Mouse (Mus musculus): ENCODE data around the gene Zfyve1. TPM values are rescaled to one million over a fixed set of nuclear protein-coding genes. Genes with fewer than 3 reads are reported as not detected.

Zfyve1 gene
- 10 to 100 TPM; 28.9 to 31.9 TPM for total RNA-seq (2023)

DNA sequence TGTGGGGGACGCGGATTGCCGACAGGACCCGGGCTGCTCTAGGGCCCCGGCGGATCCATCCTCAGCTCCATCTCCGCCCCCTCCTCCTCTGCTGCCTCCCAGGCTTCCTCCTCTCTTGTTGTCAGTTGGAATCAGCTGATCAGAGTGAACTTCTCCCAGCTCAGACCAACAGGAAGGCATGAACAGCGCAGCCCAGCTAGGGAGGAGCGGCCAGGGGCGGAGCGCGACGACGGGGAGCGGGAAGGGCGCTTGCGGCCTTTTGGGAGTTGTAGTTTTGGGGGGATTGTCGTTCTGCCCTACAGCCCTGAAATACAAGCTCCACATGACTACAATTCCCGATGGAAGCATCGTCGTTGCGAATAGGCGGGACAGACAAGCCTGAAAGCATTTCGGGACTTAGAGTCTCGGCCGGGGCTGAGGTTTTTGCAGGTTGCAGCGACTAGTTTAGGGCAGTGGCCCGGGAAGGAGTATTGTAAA is at the start of gene Zfyve1:
Zfyve1 (minus strand) TSS at position 198 of the 477 bp plus-strand sequence.

DNA sequence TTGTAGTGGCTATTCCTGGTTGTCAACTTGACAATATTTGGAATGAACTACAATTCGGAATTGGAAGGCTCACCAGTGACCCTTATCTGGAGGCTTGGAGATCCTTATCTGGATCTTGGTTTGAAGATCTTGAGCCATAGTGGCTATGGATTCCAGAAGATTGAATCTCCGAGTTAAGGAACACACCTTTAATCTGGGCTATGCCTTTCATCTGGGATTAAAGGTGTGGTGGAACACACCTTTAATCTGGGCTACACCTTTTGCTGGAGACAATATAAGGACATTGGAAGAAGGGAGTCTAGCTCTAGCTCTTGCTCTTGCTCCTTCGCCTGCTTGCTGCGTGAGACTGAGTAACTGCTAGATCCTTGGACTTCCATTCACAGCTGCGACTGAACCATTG is 33.9 kb upstream of the Zfyve1 start, which contains the start of gene Rbm25:
Rbm25 (plus strand) TSS at position 301 of the 400 bp plus-strand sequence.

DNA sequence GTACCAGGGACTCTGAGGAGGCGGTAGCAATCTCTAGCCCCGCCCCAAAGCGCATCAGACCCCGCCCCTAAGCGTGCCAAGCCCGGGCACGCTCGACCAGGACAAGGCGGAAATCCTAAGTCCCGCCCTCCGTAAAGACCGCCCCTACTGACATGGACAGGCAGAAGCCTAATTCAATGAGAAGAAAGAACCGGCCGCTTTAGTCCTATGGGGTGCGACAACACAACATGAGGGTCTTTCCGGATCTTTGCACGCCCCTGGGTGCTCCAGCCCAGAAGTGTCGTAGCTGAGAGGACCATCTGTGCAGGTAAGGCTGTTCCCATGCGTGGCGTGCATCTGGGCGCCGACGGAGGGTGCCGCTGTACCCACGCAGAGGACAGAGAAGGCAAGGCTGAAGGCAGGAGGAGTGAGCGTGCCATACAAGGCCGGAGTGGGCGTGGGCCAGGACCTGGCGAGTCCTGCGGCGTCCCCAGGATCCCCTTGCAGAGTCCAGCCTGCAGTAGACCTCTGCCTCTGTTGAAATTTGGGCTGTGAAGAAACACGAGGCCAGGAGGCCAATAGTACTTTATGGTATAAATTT is 76.6 kb downstream of the Zfyve1 start, which contains the start of gene Dcaf4:
Dcaf4 (plus strand) TSS at position 156 of the 580 bp plus-strand sequence.

Other genes starting within 250 kb of the Zfyve1 start
- 1 to 10 TPM in 1 of 2 experiments, under 1 TPM in 1; 0.52 to 1.7 TPM for gene Dpf3, start 109.5 kb downstream of the Zfyve1 start, total RNA-seq (2023)
- 10 to 100 TPM; 10.9 to 14.9 TPM for gene Dcaf4, start 76.8 kb downstream of the Zfyve1 start, total RNA-seq (2023)
- gene Rbm25, start 34.0 kb upstream of the Zfyve1 start, total RNA-seq (2023) = 100 to 1,000 TPM; 176 to 209 TPM
- gene Psen1, start 90.9 kb upstream of the Zfyve1 start, total RNA-seq (2023) = 100 to 1,000 TPM; 135 to 141 TPM
- gene Papln, start 166.4 kb upstream of the Zfyve1 start, total RNA-seq (2023) = under 1 TPM in 1 of 2 experiments, not detected in 1; 0.12 TPM

All from monocyte, adult 59 days (primary cell).